Mouse (Mus musculus) CD4-positive helper T cell, adult 2 months (primary cell): ENCODE measurements around the gene Lsg1.

Experiments used
- DNase-seq: peaks from one replicate; pipeline ENCODE4 v3.0.0-alpha.2; 2012; ENCODE audit warnings: low read depth, missing footprints, low spot score

Lsg1 gene

GRCm38 (mm10) chr16:30552621-30553338, 34.6 kb downstream of the Lsg1 start:
- DNase-seq, result no peak

- no peak for DNase-seq
These were observed 36.6 kb downstream of the Lsg1 start, which contains the start of gene Tmem44 for GRCm38 (mm10) chr16:30550748-30551192. TSS of gene Tmem44 (minus strand) at chr16:30550842.

- DNase-seq, result peak; percentile 75
These were observed 37.2 kb downstream of the Lsg1 start for GRCm38 (mm10) chr16:30549966-30550747.

- no peak for DNase-seq
These were observed 37.9 kb downstream of the Lsg1 start for GRCm38 (mm10) chr16:30549516-30549915.

- DNase-seq, result no peak
These were observed 39.1 kb downstream of the Lsg1 start for GRCm38 (mm10) chr16:30548291-30548690.

GRCm38 (mm10) chr16:30544693-30545092, 42.7 kb downstream of the Lsg1 start:
- no peak for DNase-seq

DNA sequence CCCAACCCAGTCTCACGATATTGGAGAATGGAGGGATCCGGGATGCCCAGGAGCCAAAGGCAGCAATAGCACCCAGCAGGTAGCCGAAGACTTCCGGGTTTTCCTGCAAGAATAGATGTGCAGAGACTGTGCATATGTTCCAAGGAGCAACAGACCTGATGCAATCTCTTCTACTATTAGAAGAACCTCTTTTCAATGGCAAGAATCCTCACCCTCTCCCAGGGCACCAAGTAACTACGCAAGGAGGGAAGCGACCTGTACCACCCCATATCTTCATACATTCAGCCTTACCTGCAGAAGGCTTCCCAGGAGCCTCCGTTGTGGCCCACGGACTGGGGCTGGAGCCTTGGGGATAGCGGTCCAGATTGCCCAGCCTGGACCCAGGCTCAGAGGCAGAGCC, 44.0 kb downstream of the Lsg1 start:
- DNase-seq, result no peak

DNA sequence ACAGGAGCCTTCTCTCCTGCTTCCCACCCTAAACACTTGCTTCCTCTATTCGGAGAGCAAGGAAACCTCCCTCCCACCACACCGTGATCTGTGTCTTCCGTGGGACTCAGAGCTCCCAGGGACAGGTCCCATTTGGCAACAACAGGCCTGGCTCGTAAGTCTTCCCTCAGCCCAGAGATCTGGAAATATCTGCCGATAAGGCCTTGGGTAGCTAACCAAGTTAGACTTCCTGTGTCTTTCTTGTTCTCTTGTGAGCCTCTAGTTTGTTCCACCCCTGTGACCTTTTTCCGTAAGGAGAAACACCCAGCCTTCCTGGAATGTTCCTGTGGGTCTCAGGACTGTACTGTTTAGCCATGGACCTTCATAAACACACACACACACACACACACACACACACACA, 44.6 kb downstream of the Lsg1 start:
- DNase-seq, result no peak

GRCm38 (mm10) chr16:30540107-30541001, 47.0 kb downstream of the Lsg1 start:
- DNase-seq, result no peak

- DNase-seq, result peak; percentile 55
These were observed 48.0 kb downstream of the Lsg1 start for GRCm38 (mm10) chr16:30539433-30539832.

DNA sequence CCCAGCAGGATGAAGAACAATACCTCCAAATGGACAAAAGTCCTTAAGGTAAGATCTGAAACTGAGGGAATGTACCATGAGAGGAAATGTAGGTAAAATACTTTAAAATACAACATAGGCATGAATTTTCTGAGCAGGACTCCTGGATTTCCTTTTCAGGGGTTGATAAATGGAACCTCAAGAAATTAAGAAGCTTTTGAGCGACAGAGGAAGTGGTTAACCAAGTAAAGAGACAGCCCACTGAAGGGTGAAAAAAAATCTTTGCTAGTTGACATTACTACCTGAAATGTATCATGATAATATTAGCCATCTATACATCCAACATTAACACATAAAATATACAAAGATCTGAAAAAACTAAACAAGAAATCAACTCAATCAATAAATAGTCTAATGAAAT, 52.3 kb downstream of the Lsg1 start:
- DNase-seq, result peak; percentile 65

DNA sequence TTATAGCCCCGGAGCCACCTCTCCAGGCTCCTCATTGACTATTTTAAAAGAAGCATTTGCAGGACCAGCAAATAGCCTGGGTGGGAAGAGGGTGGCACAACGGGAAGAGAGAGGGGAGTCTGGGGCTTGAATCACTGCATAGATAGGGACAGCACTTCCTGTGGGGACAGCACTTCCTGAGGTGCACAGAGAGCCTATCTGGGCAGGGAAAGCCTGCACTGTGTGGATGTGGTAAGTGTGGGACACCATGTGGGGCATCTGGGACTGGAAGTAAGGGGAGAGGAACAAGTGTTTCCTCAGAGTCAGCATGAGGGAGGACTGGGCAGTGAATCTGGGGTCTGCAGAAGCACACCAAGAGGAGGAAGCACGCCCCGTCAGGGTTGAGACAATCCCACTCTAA, 53.8 kb downstream of the Lsg1 start:
- DNase-seq, result no peak

DNA sequence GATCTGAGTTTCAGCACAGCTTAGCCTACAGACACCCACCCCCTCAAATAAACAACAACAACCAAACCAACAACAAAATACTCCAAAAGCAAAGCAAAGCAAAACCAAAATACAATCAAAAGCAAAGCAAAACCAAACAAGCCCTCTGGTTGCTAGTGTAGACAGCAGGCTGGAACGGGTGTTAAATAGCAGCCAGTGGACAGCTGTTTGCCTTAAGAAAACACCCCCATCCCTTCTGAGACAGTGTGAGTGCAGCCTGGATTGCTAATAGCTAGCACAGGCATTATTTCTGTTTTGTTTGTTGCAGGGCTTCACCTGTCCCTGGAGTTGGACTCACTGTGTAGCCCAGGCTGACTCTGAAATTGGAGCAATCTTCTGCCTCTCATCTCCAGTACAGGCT, 54.5 kb downstream of the Lsg1 start:
- no peak for DNase-seq

GRCm38 (mm10) chr16:30531761-30532406, 55.5 kb downstream of the Lsg1 start:
- DNase-seq, result peak; percentile 39

GRCm38 (mm10) chr16:30530815-30531214, 56.6 kb downstream of the Lsg1 start:
- DNase-seq, result no peak

GRCm38 (mm10) chr16:30528386-30528785, 59.0 kb downstream of the Lsg1 start:
- DNase-seq, result no peak

DNA sequence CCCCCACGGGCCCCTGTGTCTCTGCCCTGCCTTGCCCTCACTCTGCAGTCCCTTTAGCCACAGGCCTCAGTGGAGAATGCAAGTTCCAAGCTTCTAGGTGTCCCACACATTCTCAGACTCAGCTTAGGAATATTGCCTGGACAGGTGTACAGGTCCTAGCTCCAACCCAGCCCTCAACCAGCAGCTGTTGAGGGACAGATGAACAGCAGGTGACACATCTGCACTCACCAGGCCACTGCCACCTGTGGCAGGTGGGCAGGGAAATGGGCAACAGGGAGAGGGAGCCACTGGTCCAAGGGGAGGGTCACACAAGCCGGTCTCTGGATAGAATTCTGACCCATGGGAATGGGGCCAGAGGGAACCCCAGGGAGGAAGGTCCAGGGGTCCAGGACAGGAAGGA, 59.5 kb downstream of the Lsg1 start:
- no peak for DNase-seq

DNA sequence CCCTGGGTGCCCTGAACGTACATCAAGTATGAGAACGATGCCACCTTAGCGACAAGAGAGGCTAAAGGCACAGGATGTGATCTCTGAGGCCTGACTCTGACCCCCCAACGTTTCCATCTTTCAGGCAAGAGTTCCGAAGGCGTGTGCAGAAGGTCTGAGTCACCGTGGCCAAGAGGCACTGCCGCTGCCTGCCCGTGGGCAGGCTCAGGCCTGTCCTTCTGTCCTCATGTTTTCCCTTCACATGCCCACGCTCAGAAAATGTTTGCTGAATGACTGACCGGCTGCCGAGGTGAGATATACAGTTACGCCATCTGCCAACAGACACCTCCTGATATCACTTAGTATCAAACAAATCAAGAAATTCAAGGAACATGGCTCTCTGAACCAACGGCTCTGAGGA, 61.6 kb downstream of the Lsg1 start:
- DNase-seq, result no peak

DNA sequence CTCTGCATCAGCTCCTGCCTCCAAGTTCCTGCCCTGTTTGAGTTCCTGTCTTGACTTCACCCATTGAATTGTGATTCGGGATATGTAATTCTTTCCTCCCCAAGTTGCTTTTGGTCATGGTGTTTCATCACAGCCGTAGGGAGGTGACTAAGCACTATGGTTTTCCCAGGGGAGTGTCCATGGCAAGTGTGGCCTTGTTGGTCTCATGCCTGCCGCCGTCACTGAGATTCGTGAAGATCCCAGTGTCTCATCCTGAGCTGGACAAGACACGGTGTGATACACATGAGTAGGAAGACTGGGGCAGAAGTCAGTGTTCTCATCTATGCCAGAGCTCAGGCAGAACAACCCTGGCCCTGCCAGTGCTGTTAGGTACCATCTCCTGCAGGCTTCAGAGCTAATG, 62.9 kb downstream of the Lsg1 start:
- no peak for DNase-seq

GRCm38 (mm10) chr16:30522253-30522940, 65.0 kb downstream of the Lsg1 start:
- no peak for DNase-seq

- no peak for DNase-seq
These were observed 66.2 kb downstream of the Lsg1 start for GRCm38 (mm10) chr16:30521147-30521546.
